Mouse (Mus musculus) embryonic facial prominence, embryonic 12.5 days (tissue): ENCODE measurements at regions not wholly inside any gene's neighbourhood (a gene's known extent, or its start where the extent isn't known, plus 50 kb on each side); places are given as distances from the start of the nearest gene placed in this dataset.

Experiments used
- ATAC-seq: fragments of 200-750 bp; cut with Nextera tagmentation; 2 replicates; pipeline ENCODE4 v1.8.0; 2017; ENCODE audit not compliant: insufficient number of reproducible peaks, insufficient read depth, low FRiP score, low TSS enrichment
- H3K27ac ChIP-seq: fragments of 300-500 bp; sonication (generic); 2 replicates; pipeline ENCODE4 v1.5.1; 2016; ENCODE audit warnings: mild to moderate bottlenecking
- H3K27me3 ChIP-seq: fragments of 300-500 bp; sonication (generic); 2 replicates; pipeline ENCODE4 v1.6.1; 2016; ENCODE audit warnings: mild to moderate bottlenecking, moderate library complexity
- H3K36me3 ChIP-seq: fragments of 300-500 bp; sonication (generic); 2 replicates; pipeline ENCODE4 v1.6.1; 2016; ENCODE audit warnings: mild to moderate bottlenecking
- H3K4me1 ChIP-seq: fragments of 300-500 bp; sonication (generic); 2 replicates; pipeline ENCODE4 v1.6.1; 2016
- H3K4me2 ChIP-seq: fragments of 300-500 bp; sonication (generic); replicated peaks from 2 replicates; pipeline ENCODE4 v1.6.1; 2016; ENCODE audit warnings: mild to moderate bottlenecking, moderate library complexity
- H3K4me3 ChIP-seq: fragments of 300-500 bp; sonication (generic); 2 replicates; pipeline ENCODE4 v1.5.1; 2016; ENCODE audit warnings: mild to moderate bottlenecking
- H3K9ac ChIP-seq: fragments of 300-500 bp; sonication (generic); 2 replicates; pipeline ENCODE4 v1.6.1; 2016; ENCODE audit warnings: mild to moderate bottlenecking, moderate library complexity
- H3K9me3 ChIP-seq: fragments of 300-500 bp; sonication (generic); 2 replicates; pipeline ENCODE4 v1.6.1; 2016; ENCODE audit warnings: mild to moderate bottlenecking, moderate library complexity
- WGBS: fragments of 180-500 bp; shearing (Covaris S2); methylation state at CpG from one replicate; pipeline ENCODE4 v1.1.7; 2016; 5-methylcytosine and 5-hydroxymethylcytosine counted together

DNA sequence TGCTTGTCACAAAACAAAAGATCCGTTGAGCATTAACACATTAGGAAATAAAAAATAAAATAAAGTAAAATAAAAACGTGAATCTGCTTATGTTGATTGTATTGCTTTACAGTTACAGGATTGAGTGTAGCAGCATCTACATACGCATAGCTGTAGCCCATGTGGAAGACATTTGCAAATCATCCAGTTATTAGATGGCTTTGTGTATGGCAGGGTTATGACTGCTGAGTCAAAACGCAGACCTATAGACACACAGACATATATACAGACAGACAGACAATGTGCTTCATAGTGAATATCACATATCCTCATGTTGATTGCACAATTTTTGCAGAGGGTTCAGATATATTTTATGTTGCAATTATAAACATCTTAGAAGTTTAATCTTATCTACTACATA lies 64.5 kb downstream of the Gm11146 start:
- 73% methylated on average over 4 of the region's 4 CpGs for WGBS
- H3K27me3 ChIP-seq = no peaks in the 10 kb centered on the region
- H3K9me3 ChIP-seq = no peaks in the 10 kb centered on the region
- no peak overlapping the region for H3K4me3 ChIP-seq
- no peak for ATAC-seq
- H3K36me3 ChIP-seq = no peaks in the 10 kb centered on the region
- H3K9ac ChIP-seq = no peak overlapping the region
- H3K4me2 ChIP-seq = no peak overlapping the region
- peaks cover 5% of the 10 kb centered on the region; the same call in 1 of the 2 replicates for H3K4me1 ChIP-seq
- 0 out of 2 replicates have a peak overlapping the region, but pooled peaks have one; percentile 41 for H3K27ac ChIP-seq

DNA sequence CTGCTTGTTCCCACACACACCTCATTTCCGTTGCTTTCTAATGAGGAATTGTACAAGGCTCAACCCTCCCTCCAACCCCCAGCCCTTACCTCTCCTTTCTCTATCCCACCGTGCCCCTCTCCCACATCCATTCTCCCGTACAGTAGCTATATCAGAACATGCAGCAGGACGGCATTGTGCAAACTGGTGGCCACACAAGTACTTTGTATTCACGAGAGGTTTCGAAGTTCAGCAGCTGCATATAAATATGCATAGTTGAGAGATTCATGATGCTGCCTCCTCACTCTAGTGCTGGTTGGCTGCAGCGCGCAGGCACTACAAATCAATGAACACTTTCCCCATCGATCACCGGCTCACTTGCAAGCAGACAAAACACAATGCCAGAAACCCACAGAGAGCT lies 65.1 kb downstream of the Gm11146 start:
- Histone ChIP-seq H3K27ac (0 out of 2 replicates have a peak overlapping the region, but pooled peaks have one; percentile 41), H3K9ac (no peak overlapping the region), H3K9me3 (no peaks in the 10 kb centered on the region), H3K4me2 (0 out of 2 replicates have a peak overlapping the region, but pooled peaks have one; percentile 9), H3K36me3 (no peaks in the 10 kb centered on the region), H3K27me3 (no peaks in the 10 kb centered on the region), H3K4me1 (peaks cover 5% of the 10 kb centered on the region; the same call in 1 of the 2 replicates), H3K4me3 (no peak overlapping the region)
- ATAC-seq = 0 out of 2 replicates have a peak, but pooled peaks have one; percentile 6
- WGBS = 72% methylated on average over 10 of the region's 10 CpGs

DNA sequence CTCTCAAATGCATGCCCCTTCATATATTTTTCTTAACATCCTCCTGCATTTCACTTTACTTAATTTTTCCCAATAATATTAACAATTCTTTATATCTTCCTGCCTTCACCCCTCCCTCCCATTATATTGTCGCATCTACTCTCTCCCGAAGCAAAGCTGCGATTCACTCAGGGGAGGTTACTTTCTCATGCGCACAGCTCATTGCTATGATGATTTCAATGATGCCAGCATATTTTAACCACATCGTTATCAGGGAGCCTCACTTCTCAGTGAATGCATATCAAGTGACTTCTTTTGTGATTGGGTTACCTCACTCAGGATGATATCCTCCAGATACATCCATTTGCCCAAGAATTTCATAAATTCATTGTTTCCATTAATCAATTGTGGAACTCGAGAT lies 65.6 kb downstream of the Gm11146 start:
- no peak overlapping the region for H3K9ac ChIP-seq

DNA sequence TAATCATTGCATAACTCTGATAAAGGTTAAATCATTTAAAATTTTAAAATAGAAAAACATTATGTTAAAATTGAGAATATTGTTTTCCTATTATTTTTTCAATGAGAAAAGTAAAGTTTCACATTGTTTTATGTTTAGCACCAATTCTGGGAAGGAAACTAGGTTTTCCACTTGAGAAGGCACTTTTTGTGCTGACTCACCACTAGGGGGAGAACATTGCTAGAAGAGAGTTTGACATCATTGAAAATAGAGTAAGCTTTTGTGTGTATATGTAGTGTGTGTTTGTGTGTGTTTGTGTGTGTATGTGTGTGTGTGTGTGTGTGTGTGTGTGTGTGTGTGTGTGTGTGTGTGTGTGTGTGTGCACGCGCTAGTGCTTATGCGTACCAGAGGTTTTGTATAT lies 66.9 kb downstream of the Gm11146 start:
- H3K27me3 ChIP-seq = no peaks in the 10 kb centered on the region
- ATAC-seq = no peak
- peaks cover 3% of the 10 kb centered on the region; the same call in 1 of the 2 replicates for H3K9me3 ChIP-seq
- H3K4me2 ChIP-seq = no peak overlapping the region
- no peak overlapping the region for H3K27ac ChIP-seq
- H3K9ac ChIP-seq = no peak overlapping the region
- peaks cover 5% of the 10 kb centered on the region; the same call in 1 of the 2 replicates for H3K4me1 ChIP-seq
- 87% methylated on average over 3 of the region's 3 CpGs for WGBS
- 0 out of 2 replicates have a peak, but pooled peaks cover 2% of the 10 kb centered on the region for H3K36me3 ChIP-seq
- no peak overlapping the region for H3K4me3 ChIP-seq

More for the DNA sequence above, 65.6 kb downstream of the Gm11146 start:
- no peaks in the 10 kb centered on the region for H3K9me3 ChIP-seq
- ATAC-seq = no peak
- 74% methylated on average over 6 of the region's 6 CpGs for WGBS
- 0 out of 2 replicates have a peak overlapping the region, but pooled peaks have one; percentile 41 for H3K27ac ChIP-seq
- H3K4me2 ChIP-seq = 0 out of 2 replicates have a peak overlapping the region, but pooled peaks have one; percentile 9
- H3K27me3 ChIP-seq = no peaks in the 10 kb centered on the region
- H3K4me3 ChIP-seq = no peak overlapping the region
- peaks cover 5% of the 10 kb centered on the region; the same call in 1 of the 2 replicates for H3K4me1 ChIP-seq
- no peaks in the 10 kb centered on the region for H3K36me3 ChIP-seq

DNA sequence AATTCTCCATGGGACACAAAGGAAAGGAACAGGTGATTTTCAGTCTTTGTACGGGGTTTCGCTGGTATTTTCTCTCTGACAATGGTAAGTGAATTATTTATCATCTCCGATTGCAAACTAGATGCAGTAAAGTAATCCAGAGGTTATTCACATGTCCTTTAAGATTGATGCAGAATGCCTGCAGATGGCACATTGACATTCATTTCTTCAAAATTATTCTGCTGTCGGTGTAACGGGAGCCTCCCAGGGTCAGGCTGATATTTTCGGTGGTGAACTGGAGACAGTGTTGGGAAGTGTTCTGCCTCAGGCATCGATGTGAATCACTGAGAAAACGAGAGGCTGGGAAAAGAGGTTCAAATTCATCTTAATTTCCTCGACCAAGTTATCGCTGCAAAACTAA lies 70.3 kb downstream of the Gm11146 start:
- Histone ChIP-seq H3K27ac (no peak overlapping the region), H3K9ac (no peak overlapping the region), H3K36me3 (0 out of 2 replicates have a peak, but pooled peaks cover 2% of the 10 kb centered on the region), H3K4me3 (no peak overlapping the region), H3K27me3 (no peaks in the 10 kb centered on the region), H3K9me3 (peaks cover 3% of the 10 kb centered on the region; the same call in 1 of the 2 replicates), H3K4me2 (no peak overlapping the region), H3K4me1 (peaks cover 3% of the 10 kb centered on the region; the same call in 1 of the 2 replicates)
- 76% methylated on average over 10 of the region's 10 CpGs for WGBS
- no peak for ATAC-seq

DNA sequence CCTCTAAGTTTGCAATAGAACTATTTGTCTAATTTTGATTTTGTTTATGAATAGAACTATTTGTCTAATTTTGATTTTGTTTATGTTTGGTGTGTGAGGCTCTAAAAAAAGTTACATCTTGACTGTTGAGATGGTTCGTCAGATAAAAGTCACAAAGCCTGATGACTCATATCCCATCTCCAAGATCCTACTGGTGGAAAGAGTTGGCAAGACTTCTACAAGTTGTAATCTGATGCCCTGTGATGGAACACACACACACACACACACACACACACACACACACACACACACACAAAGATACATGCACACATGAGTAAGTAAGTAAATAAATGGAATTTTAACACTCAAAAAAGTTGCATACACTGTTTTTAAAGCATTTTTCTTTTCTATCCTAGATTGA lies 73.9 kb downstream of the Gm11146 start:
- H3K4me2 ChIP-seq = no peak overlapping the region
- no peak overlapping the region for H3K4me3 ChIP-seq
- ATAC-seq = no peak
- H3K9me3 ChIP-seq = peaks cover 3% of the 10 kb centered on the region; the same call in 1 of the 2 replicates
- WGBS = 70% methylated on average over 1 of the region's 1 CpGs
- no peak overlapping the region for H3K27ac ChIP-seq
- no peak overlapping the region for H3K9ac ChIP-seq
- no peaks in the 10 kb centered on the region for H3K4me1 ChIP-seq
- no peaks in the 10 kb centered on the region for H3K27me3 ChIP-seq
- 0 out of 2 replicates have a peak, but pooled peaks cover 2% of the 10 kb centered on the region for H3K36me3 ChIP-seq

DNA sequence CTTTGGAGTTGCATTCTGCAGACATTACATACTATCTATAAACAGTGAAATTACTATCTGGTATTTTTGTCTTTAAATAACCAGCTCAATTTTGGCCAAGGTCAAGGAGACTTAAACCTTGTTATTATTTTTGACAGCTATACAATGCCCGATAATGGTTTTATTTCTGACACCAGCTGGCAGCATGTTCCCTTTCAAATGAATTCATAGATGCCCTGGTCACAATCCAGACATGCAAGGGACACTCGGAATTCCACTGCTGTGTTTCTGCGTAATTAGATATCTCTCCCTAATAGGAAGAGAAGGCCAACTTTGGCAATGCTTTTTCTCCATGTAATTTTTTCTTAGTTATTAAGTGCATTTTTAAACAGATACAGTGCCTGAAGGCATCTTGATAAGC lies 87.3 kb downstream of the Gm11146 start:
- no peaks in the 10 kb centered on the region for H3K27me3 ChIP-seq
- no peaks in the 10 kb centered on the region for H3K9me3 ChIP-seq
- H3K4me2 ChIP-seq = no peak overlapping the region
- WGBS = 69% methylated on average over 3 of the region's 3 CpGs
- H3K36me3 ChIP-seq = no peaks in the 10 kb centered on the region
- no peak overlapping the region for H3K4me3 ChIP-seq
- no peaks in the 10 kb centered on the region for H3K4me1 ChIP-seq
- no peak overlapping the region for H3K9ac ChIP-seq
- H3K27ac ChIP-seq = no peak overlapping the region
- no peak for ATAC-seq

DNA sequence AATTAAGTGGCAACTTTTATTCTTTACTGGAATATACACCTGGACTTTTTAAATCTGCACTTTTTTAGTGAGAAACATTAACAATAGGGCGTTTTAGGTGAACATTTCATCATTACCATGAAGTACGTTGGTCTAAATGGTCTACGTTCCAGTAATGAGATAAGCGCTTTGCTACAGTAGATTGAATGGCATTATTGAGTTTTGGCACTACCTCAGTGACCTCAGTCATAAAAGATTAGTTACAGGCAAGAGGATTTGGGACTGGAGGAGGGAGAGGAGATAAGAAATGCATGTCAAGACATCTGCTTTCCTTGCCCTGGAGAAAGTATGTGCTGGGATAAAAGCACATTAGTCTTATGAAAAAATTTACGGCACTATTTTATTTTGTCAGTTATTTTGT lies 98.3 kb downstream of the Gm11146 start:
- no peak overlapping the region for H3K9ac ChIP-seq
- no peaks in the 10 kb centered on the region for H3K27me3 ChIP-seq
- H3K36me3 ChIP-seq = peaks cover 6% of the 10 kb centered on the region; the same call in 1 of the 2 replicates
- no peaks in the 10 kb centered on the region for H3K4me1 ChIP-seq
- WGBS = 69% methylated on average over 5 of the region's 5 CpGs
- H3K4me2 ChIP-seq = 0 out of 2 replicates have a peak overlapping the region, but pooled peaks have one; percentile 17
- H3K9me3 ChIP-seq = no peaks in the 10 kb centered on the region
- no peak overlapping the region for H3K27ac ChIP-seq
- H3K4me3 ChIP-seq = no peak overlapping the region
- ATAC-seq = no peak

DNA sequence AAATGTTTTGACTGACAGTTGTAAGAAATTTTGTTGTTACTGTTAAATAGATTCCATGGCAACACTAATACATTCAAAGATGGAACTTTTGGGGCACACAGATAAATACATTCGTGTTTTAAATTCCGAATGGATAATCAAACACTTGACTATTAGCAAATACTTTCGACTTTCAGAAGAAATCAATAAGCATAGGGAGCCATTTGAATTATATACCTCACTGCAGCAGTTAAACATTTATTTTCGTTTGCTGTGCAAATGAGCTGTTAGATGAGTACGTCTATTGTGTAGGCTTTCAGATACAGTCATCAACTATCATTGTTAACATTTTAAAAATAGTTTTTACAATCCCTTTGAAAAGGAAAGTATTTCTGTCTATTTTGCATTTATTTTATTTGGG lies 99.0 kb downstream of the Gm11146 start:
- 0 out of 2 replicates have a peak overlapping the region, but pooled peaks have one; percentile 17 for H3K4me2 ChIP-seq
- H3K36me3 ChIP-seq = peaks cover 6% of the 10 kb centered on the region; the same call in 1 of the 2 replicates
- no peak overlapping the region for H3K27ac ChIP-seq
- no peaks in the 10 kb centered on the region for H3K4me1 ChIP-seq
- no peaks in the 10 kb centered on the region for H3K27me3 ChIP-seq
- no peak overlapping the region for H3K4me3 ChIP-seq
- no peaks in the 10 kb centered on the region for H3K9me3 ChIP-seq
- H3K9ac ChIP-seq = no peak overlapping the region
- ATAC-seq = no peak
- WGBS = 87% methylated on average over 5 of the region's 5 CpGs

DNA sequence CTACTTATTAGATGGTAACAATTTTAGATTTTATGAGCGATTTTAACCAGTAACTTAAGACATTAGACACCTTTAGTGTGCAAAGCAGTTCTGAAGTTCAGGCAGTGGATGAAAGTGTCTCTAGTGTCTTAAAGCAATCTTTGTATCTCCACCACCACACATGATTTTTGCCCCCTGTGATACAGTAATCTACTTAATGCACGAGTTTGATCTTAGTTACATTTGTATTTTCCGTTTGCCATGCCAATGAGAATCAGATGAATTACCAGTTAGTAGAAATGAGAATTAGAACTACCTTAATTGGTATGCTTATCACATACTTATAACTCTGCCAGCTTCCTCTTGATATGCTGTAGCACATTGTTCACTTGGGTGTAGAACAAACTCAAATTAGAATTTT lies 99.9 kb downstream of the Gm11146 start:
- Histone ChIP-seq H3K36me3 (peaks cover 3% of the 10 kb centered on the region; the same call in 1 of the 2 replicates), H3K9ac (no peak overlapping the region), H3K27ac (no peak overlapping the region), H3K4me1 (no peaks in the 10 kb centered on the region), H3K4me2 (peak overlapping the region; percentile 43), H3K9me3 (no peaks in the 10 kb centered on the region), H3K27me3 (no peaks in the 10 kb centered on the region), H3K4me3 (peak overlapping the region; percentile 20)
- 60% methylated on average over 3 of the region's 3 CpGs for WGBS
- ATAC-seq = no peak

DNA sequence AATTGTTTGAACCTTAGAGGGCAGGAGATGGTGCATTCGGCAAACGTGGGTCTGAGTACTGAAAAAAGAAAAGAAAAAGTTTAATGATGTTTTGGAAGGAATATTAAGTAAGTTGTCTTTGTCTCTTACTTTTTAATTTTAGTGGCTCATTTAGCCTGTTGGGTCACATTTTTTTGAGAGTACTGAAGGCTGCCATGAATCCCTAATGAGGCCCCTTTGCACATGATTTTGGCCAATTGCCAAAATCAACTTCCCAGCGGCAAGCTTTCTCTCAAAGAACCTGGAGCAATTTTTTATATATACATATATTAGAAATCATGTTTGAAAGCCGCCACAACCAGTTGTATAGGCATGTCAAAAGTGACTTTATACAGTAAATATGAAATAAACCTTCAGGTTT lies 100.9 kb downstream of the Gm11146 start:
- H3K4me2 ChIP-seq = peak overlapping the region; percentile 47
- H3K27ac ChIP-seq = peak overlapping the region; percentile 92
- WGBS = 22% methylated on average over 4 of the region's 4 CpGs
- H3K27me3 ChIP-seq = no peaks in the 10 kb centered on the region
- H3K4me3 ChIP-seq = peak overlapping the region; percentile 34
- H3K4me1 ChIP-seq = no peaks in the 10 kb centered on the region
- no peaks in the 10 kb centered on the region for H3K9me3 ChIP-seq
- H3K36me3 ChIP-seq = peaks cover 3% of the 10 kb centered on the region; the same call in 1 of the 2 replicates
- ATAC-seq = no peak
- peak overlapping the region; percentile 51; the same call in 1 of the 2 replicates for H3K9ac ChIP-seq

DNA sequence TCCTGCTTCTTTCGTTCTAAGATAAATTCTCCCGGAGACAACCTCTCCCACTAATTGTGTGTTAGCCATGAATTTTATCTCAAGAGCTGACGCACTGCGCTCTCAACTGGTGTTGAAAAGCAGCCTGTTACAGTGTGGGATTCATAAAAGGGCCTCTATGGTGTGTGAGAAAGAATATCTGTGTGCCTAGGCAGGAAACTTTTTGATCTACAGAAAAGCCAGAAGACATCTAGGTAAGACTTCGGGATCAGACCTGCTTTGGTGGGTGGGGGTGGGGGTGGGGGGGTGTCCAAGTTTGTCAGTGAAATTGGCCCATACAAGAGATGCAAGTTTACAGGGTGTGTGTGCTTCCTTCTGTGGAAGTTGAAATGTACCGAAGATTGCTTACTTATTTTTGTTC lies 101.5 kb downstream of the Gm11146 start:
- WGBS = 30% methylated on average over 6 of the region's 6 CpGs
- Histone ChIP-seq H3K4me1 (no peaks in the 10 kb centered on the region), H3K27me3 (no peaks in the 10 kb centered on the region), H3K4me2 (peak overlapping the region; percentile 47), H3K27ac (peak overlapping the region; percentile 92), H3K4me3 (peak overlapping the region; percentile 34), H3K36me3 (peaks cover 3% of the 10 kb centered on the region; the same call in 1 of the 2 replicates), H3K9ac (peak overlapping the region; percentile 51), H3K9me3 (no peaks in the 10 kb centered on the region)
- peak; percentile 35; the same call in 1 of the 2 replicates for ATAC-seq
